Mouse (Mus musculus): Measurements from ENCODE around the gene Tec. TPM values are rescaled to one million over a fixed set of nuclear protein-coding genes. Genes with fewer than 3 reads are reported as not detected.

Gene Tec
- polyA plus RNA-seq, 1 experiment from 2014 or later, result 9.5 TPM

GRCm38 (mm10) chr5:72791386-72791785 is 76.9 kb downstream of the Tec start:
- Histone ChIP-seq H3K4me2 (replicated peaks; ENCODE audit: low read depth) (no peak overlapping the region), H3K27me3 (ENCODE audit: control insufficient read depth, insufficient read depth, low read length) (no peaks in the 10 kb centered on the region), H3K4me3 (ENCODE audit: low read depth, low read length) (no peak overlapping the region), H3K27ac (replicated peaks) (no peak overlapping the region), H3K36me3 (ENCODE audit: control insufficient read depth, insufficient read depth, low read length) (no peaks in the 10 kb centered on the region), H3K9ac (ENCODE audit: low read length) (no peak overlapping the region), H3K9me3 (ENCODE audit: control insufficient read depth, low read length) (no peaks in the 10 kb centered on the region), H3K4me1 (replicated peaks; ENCODE audit: control insufficient read depth, insufficient read depth) (no peaks in the 10 kb centered on the region)
- DNase-seq (ENCODE audit: low spot score) (no peak), ATAC-seq (ENCODE audit: low FRiP score, low TSS enrichment) (no peak)
- 40% methylated on average over 4 of the region's 4 CpGs for WGBS
- TF ChIP-seq CTCF (IDR thresholded peaks at IDR 0.05; ENCODE audit: low read depth), result no peak
- TF ChIP-seq EP300 (optimal IDR thresholded peaks at IDR 0.05), result no peak

GRCm38 (mm10) chr5:72785451-72785850 is 82.8 kb downstream of the Tec start:
- H3K4me3 ChIP-seq (ENCODE audit: low read depth, low read length), result no peak overlapping the region
- no peak for ATAC-seq (ENCODE audit: low FRiP score, low TSS enrichment)
- WGBS, result 52% methylated on average over 4 of the region's 4 CpGs

GRCm38 (mm10) chr5:72784719-72785118 is 83.6 kb downstream of the Tec start:
- no peak overlapping the region for H3K4me2 ChIP-seq (replicated peaks; ENCODE audit: low read depth)
- WGBS, result 80% methylated on average over 3 of the region's 3 CpGs
- H3K27ac ChIP-seq (replicated peaks), result no peak overlapping the region
- no peaks in the 10 kb centered on the region for H3K36me3 ChIP-seq (ENCODE audit: control insufficient read depth, insufficient read depth, low read length)
- no peaks in the 10 kb centered on the region for H3K9me3 ChIP-seq (ENCODE audit: control insufficient read depth, low read length)
- ATAC-seq (ENCODE audit: low FRiP score, low TSS enrichment), result no peak
- no peaks in the 10 kb centered on the region for H3K4me1 ChIP-seq (replicated peaks; ENCODE audit: control insufficient read depth, insufficient read depth)
- H3K27me3 ChIP-seq (ENCODE audit: control insufficient read depth, insufficient read depth, low read length), result no peaks in the 10 kb centered on the region
- TF ChIP-seq EP300 (optimal IDR thresholded peaks at IDR 0.05) (no peak), CTCF (IDR thresholded peaks at IDR 0.05; ENCODE audit: low read depth) (no peak)
- no peak overlapping the region for H3K4me3 ChIP-seq (ENCODE audit: low read depth, low read length)
- no peak for DNase-seq (ENCODE audit: low spot score)
- no peak overlapping the region for H3K9ac ChIP-seq (ENCODE audit: low read length)

More at GRCm38 (mm10) chr5:72785451-72785850, 82.8 kb downstream of the Tec start:
- TF ChIP-seq CTCF (IDR thresholded peaks at IDR 0.05; ENCODE audit: low read depth) (peak; percentile 22), EP300 (optimal IDR thresholded peaks at IDR 0.05) (no peak)
- Histone ChIP-seq H3K9me3 (ENCODE audit: control insufficient read depth, low read length) (no peaks in the 10 kb centered on the region), H3K36me3 (ENCODE audit: control insufficient read depth, insufficient read depth, low read length) (no peaks in the 10 kb centered on the region), H3K27me3 (ENCODE audit: control insufficient read depth, insufficient read depth, low read length) (no peaks in the 10 kb centered on the region), H3K4me2 (replicated peaks; ENCODE audit: low read depth) (no peak overlapping the region), H3K27ac (replicated peaks) (no peak overlapping the region), H3K4me1 (replicated peaks; ENCODE audit: control insufficient read depth, insufficient read depth) (no peaks in the 10 kb centered on the region), H3K9ac (ENCODE audit: low read length) (no peak overlapping the region)
- DNase-seq (ENCODE audit: low spot score), result no peak

DNA sequence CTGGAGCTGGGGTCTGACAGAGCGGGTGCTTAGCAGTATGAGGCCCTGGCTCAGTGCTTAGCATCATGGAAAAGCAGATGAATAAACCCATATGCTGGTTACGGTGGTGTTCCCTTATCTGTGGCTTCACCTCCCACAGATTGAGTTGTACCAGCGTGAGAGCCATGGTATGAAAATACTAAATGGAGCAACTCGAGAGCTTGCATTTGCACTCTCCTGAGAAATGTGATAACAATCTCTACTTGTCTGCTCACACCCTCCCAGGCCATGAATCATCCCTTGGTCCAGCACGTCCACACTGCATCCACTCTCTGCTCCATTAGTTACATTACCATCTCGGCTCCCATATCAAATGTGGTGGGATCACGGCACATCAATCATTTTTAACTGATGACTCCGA is 84.3 kb downstream of the Tec start:
- no peak overlapping the region for H3K4me2 ChIP-seq (replicated peaks; ENCODE audit: low read depth)
- TF ChIP-seq CTCF (IDR thresholded peaks at IDR 0.05; ENCODE audit: low read depth) (no peak), EP300 (optimal IDR thresholded peaks at IDR 0.05) (no peak)
- WGBS, result 65% methylated on average over 8 of the region's 8 CpGs

DNA sequence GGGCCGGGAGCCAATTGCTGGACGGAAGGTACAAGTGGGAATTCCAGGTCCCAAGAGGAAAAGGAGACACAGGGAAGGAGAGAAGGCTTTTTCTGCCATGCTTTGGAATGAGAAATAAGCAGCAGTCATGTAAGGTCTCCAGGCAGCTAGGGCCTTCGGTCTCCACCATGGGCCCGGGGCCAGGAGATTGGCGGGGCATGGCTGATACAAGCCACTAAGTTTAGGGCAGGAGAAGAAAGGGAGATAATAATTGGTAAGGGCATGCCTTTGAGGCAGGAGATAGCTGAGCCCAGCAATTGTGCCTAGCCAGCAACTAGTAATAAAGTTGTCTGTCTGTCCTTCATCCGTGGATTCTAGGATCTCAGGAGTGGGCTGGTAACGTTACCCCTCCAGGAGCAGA is 85.2 kb downstream of the Tec start:
- Histone ChIP-seq H3K36me3 (ENCODE audit: control insufficient read depth, insufficient read depth, low read length) (no peaks in the 10 kb centered on the region), H3K27ac (replicated peaks) (no peak overlapping the region), H3K4me1 (replicated peaks; ENCODE audit: control insufficient read depth, insufficient read depth) (no peaks in the 10 kb centered on the region), H3K4me2 (replicated peaks; ENCODE audit: low read depth) (no peak overlapping the region), H3K9ac (ENCODE audit: low read length) (no peak overlapping the region), H3K9me3 (ENCODE audit: control insufficient read depth, low read length) (no peaks in the 10 kb centered on the region), H3K27me3 (ENCODE audit: control insufficient read depth, insufficient read depth, low read length) (no peaks in the 10 kb centered on the region), H3K4me3 (ENCODE audit: low read depth, low read length) (no peak overlapping the region)
- 93% methylated on average over 7 of the region's 7 CpGs for WGBS
- TF ChIP-seq EP300 (optimal IDR thresholded peaks at IDR 0.05) (no peak), CTCF (IDR thresholded peaks at IDR 0.05; ENCODE audit: low read depth) (no peak)
- ATAC-seq (ENCODE audit: low FRiP score, low TSS enrichment) (no peak), DNase-seq (ENCODE audit: low spot score) (no peak)

More for the DNA sequence above, 84.3 kb downstream of the Tec start:
- no peak overlapping the region for H3K4me3 ChIP-seq (ENCODE audit: low read depth, low read length)
- H3K9ac ChIP-seq (ENCODE audit: low read length), result no peak overlapping the region
- H3K4me1 ChIP-seq (replicated peaks; ENCODE audit: control insufficient read depth, insufficient read depth), result no peaks in the 10 kb centered on the region
- no peak for ATAC-seq (ENCODE audit: low FRiP score, low TSS enrichment)
- no peak overlapping the region for H3K27ac ChIP-seq (replicated peaks)
- no peaks in the 10 kb centered on the region for H3K36me3 ChIP-seq (ENCODE audit: control insufficient read depth, insufficient read depth, low read length)
- no peak for DNase-seq (ENCODE audit: low spot score)
- no peaks in the 10 kb centered on the region for H3K9me3 ChIP-seq (ENCODE audit: control insufficient read depth, low read length)
- no peaks in the 10 kb centered on the region for H3K27me3 ChIP-seq (ENCODE audit: control insufficient read depth, insufficient read depth, low read length)

DNA sequence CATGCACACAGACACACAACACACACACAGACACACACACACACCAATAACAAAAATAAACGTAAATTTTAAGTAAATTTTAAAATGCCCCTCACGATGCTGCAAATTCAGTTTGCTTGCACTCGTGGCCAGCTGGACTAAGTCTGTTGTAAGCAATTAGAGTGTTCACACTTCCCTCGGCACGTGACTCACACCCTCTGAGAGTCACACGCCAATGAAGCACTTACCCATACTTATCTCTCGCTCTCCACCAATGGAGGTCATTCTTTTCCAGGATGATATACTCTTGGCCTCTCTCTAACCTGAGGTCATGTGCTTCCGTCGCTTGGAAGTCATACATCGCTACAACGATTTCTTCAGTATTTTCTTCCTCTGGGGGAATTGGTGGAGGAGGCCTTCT is 86.5 kb downstream of the Tec start:
- no peaks in the 10 kb centered on the region for H3K9me3 ChIP-seq (ENCODE audit: control insufficient read depth, low read length)
- no peaks in the 10 kb centered on the region for H3K36me3 ChIP-seq (ENCODE audit: control insufficient read depth, insufficient read depth, low read length)
- WGBS, result 76% methylated on average over 11 of the region's 11 CpGs
- no peaks in the 10 kb centered on the region for H3K27me3 ChIP-seq (ENCODE audit: control insufficient read depth, insufficient read depth, low read length)
- no peak overlapping the region for H3K27ac ChIP-seq (replicated peaks)
- no peak overlapping the region for H3K9ac ChIP-seq (ENCODE audit: low read length)
- H3K4me2 ChIP-seq (replicated peaks; ENCODE audit: low read depth), result no peak overlapping the region
- TF ChIP-seq EP300 (optimal IDR thresholded peaks at IDR 0.05), result no peak
- no peak for TF ChIP-seq CTCF (IDR thresholded peaks at IDR 0.05; ENCODE audit: low read depth)
- ATAC-seq (ENCODE audit: low FRiP score, low TSS enrichment) (no peak), DNase-seq (ENCODE audit: low spot score) (no peak)
- H3K4me3 ChIP-seq (ENCODE audit: low read depth, low read length), result no peak overlapping the region
- no peaks in the 10 kb centered on the region for H3K4me1 ChIP-seq (replicated peaks; ENCODE audit: control insufficient read depth, insufficient read depth)

Measured in stomach, postnatal 0 days (tissue).